Mouse (Mus musculus) liver, embryonic 11.5 days (tissue): ENCODE data around the gene Gm17622. TPM values are rescaled to one million over a fixed set of nuclear protein-coding genes. Genes with fewer than 3 reads are reported as not detected.

Experiments used
- ATAC-seq: fragments of 200-750 bp; cut with Nextera tagmentation; replicated peaks from 2 replicates; pipeline ENCODE4 v1.8.0; 2017; ENCODE audit warnings: moderate number of reproducible peaks, mild to moderate bottlenecking, moderate TSS enrichment, moderate library complexity; ENCODE audit not compliant: low FRiP score
- DNase-seq: peaks from one replicate; pipeline ENCODE4 v3.0.0-alpha.2; 2017; ENCODE audit warnings: low spot score
- H3K27ac ChIP-seq: fragments of 300-500 bp; sonication (generic); 2 replicates; pipeline ENCODE4 v1.5.1; 2014; ENCODE audit warnings: mild to moderate bottlenecking, low read depth, low read length, control low read depth
- H3K27me3 ChIP-seq: fragments of 300-500 bp; sonication (generic); replicated peaks from 2 replicates; pipeline ENCODE4 v1.6.1; 2014; ENCODE audit warnings: low read length, mixed read lengths; ENCODE audit not compliant: control insufficient read depth, insufficient read depth
- H3K36me3 ChIP-seq: fragments of 300-500 bp; sonication (generic); 2 replicates; pipeline ENCODE4 v1.6.1; 2014; ENCODE audit warnings: mild to moderate bottlenecking, low read length, moderate library complexity, mixed read lengths; ENCODE audit not compliant: control insufficient read depth, insufficient read depth
- H3K4me1 ChIP-seq: fragments of 300-500 bp; sonication (generic); replicated peaks from 2 replicates; pipeline ENCODE4 v1.6.1; 2014; ENCODE audit warnings: low read length, mixed read lengths; ENCODE audit not compliant: control insufficient read depth, insufficient read depth
- H3K4me2 ChIP-seq: fragments of 300-500 bp; sonication (generic); 2 replicates; pipeline ENCODE4 v1.6.1; 2014; ENCODE audit warnings: mild to moderate bottlenecking, control low read depth, moderate library complexity
- H3K4me3 ChIP-seq: fragments of 300-500 bp; sonication (generic); 2 replicates; pipeline ENCODE4 v1.5.1; 2014; ENCODE audit warnings: low read depth, low read length, control low read depth
- H3K9ac ChIP-seq: fragments of 300-500 bp; sonication (generic); 2 replicates; pipeline ENCODE4 v1.6.1; 2014; ENCODE audit warnings: low read depth, low read length, control low read depth
- H3K9me3 ChIP-seq: fragments of 300-500 bp; sonication (generic); 2 replicates; pipeline ENCODE4 v1.6.1; 2016; ENCODE audit warnings: low read length, inconsistent platforms, mixed read lengths; ENCODE audit not compliant: control insufficient read depth
- WGBS: fragments of 180-500 bp; shearing (Covaris S2); extraction: QIAGEN DNeasy Blood & Tissue Kit; methylation state at CpG from one replicate; pipeline ENCODE4 v1.1.7; 2014; 5-methylcytosine and 5-hydroxymethylcytosine counted together
- polyA plus RNA-seq: library from polyadenylated mRNA; unstranded; fragments of >200 nt; fragmentation: Nextera tagmentation; extraction: Ambion mirVana; gene quantifications from 2 replicates; pipeline ENCODE4 v1.2.1, GENCODE M21; 2014

The Gm17622 gene
- polyA plus RNA-seq, 1 experiment from 2014 or later, result not detected

- no peak for DNase-seq
- WGBS, result 66% methylated on average over 8 of the region's 8 CpGs
These were observed 6.1 kb downstream of the Gm17622 start for GRCm38 (mm10) chr13:96496630-96497029.

GRCm38 (mm10) chr13:96499891-96500290 is 9.4 kb downstream of the Gm17622 start:
- no peaks in the 10 kb centered on the region for H3K27me3 ChIP-seq
- no peaks in the 10 kb centered on the region for H3K4me1 ChIP-seq
- H3K4me2 ChIP-seq, result no peak overlapping the region
- H3K9ac ChIP-seq, result no peak overlapping the region
- H3K36me3 ChIP-seq, result no peaks in the 10 kb centered on the region
- ATAC-seq (no peak), DNase-seq (no peak)
- WGBS, result 87% methylated on average over 2 of the region's 2 CpGs
- H3K27ac ChIP-seq, result no peak overlapping the region
- no peaks in the 10 kb centered on the region for H3K9me3 ChIP-seq
- no peak overlapping the region for H3K4me3 ChIP-seq

More at GRCm38 (mm10) chr13:96496630-96497029, 6.1 kb downstream of the Gm17622 start:
- ATAC-seq, result no peak
- Histone ChIP-seq H3K4me3 (no peak overlapping the region), H3K4me2 (no peak overlapping the region), H3K9me3 (no peaks in the 10 kb centered on the region), H3K9ac (no peak overlapping the region), H3K27ac (no peak overlapping the region), H3K36me3 (no peaks in the 10 kb centered on the region), H3K4me1 (no peaks in the 10 kb centered on the region), H3K27me3 (no peaks in the 10 kb centered on the region)

GRCm38 (mm10) chr13:96505661-96506060 is 15.1 kb downstream of the Gm17622 start:
- Histone ChIP-seq H3K27me3 (no peaks in the 10 kb centered on the region), H3K36me3 (no peaks in the 10 kb centered on the region), H3K4me2 (no peak overlapping the region), H3K9ac (no peak overlapping the region), H3K4me1 (peaks cover 8% of the 10 kb centered on the region; the same call in 1 of the 2 replicates), H3K4me3 (no peak overlapping the region), H3K27ac (no peak overlapping the region), H3K9me3 (no peaks in the 10 kb centered on the region)
- no peak for ATAC-seq
- WGBS, result 83% methylated on average over 4 of the region's 4 CpGs
- no peak for DNase-seq

DNA sequence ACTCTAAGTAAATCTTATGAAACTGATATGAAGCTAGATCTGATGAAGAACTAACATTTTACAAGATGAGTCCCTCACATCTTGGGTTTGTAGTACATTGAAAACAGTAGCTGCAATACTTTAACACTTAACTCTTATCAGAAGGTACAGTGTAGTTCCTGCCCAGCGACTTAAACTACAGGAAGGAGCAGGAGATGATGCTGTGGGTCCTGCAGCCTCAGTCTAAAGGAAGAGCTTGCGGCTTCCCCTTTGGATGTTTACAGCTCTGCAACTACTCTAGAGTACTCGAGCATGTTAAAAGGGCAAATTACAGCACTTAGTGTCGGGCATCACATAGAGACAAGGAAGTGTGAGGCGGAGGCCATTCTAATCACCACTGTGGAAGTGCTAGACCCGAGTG is 15.8 kb downstream of the Gm17622 start:
- Histone ChIP-seq H3K4me1 (peaks cover 11% of the 10 kb centered on the region; the same call in 1 of the 2 replicates), H3K4me2 (no peak overlapping the region), H3K27me3 (no peaks in the 10 kb centered on the region), H3K4me3 (no peak overlapping the region), H3K36me3 (no peaks in the 10 kb centered on the region), H3K27ac (no peak overlapping the region), H3K9ac (no peak overlapping the region), H3K9me3 (no peaks in the 10 kb centered on the region)
- no peak for ATAC-seq
- no peak for DNase-seq
- WGBS, result 56% methylated on average over 6 of the region's 6 CpGs

DNA sequence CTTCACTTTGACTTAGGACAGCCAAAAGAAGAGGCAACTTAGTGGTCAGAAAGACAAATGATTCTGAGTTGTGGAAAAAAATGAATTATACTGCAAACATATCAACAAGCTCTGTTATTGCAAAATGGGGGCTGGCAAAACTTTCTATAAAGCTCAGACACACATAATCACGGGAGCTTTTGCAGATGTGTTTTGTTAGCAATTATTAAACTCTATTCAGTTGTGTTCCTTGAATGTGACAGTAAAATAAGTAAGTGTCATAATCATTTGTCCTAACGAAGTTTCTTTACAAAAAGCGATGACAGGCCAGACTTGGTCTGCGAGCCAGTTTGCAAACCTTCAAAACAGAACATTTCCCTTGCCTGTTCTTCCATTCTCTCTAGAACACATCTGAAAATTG is 17.0 kb downstream of the Gm17622 start:
- no peak overlapping the region for H3K27ac ChIP-seq
- no peak overlapping the region for H3K9ac ChIP-seq
- no peak overlapping the region for H3K4me3 ChIP-seq
- H3K4me1 ChIP-seq, result peaks cover 16% of the 10 kb centered on the region; the same call in 1 of the 2 replicates
- ATAC-seq, result no peak
- H3K9me3 ChIP-seq, result no peaks in the 10 kb centered on the region
- 95% methylated on average over 4 of the region's 4 CpGs for WGBS
- H3K36me3 ChIP-seq, result no peaks in the 10 kb centered on the region
- H3K4me2 ChIP-seq, result no peak overlapping the region
- no peak for DNase-seq
- no peaks in the 10 kb centered on the region for H3K27me3 ChIP-seq

DNA sequence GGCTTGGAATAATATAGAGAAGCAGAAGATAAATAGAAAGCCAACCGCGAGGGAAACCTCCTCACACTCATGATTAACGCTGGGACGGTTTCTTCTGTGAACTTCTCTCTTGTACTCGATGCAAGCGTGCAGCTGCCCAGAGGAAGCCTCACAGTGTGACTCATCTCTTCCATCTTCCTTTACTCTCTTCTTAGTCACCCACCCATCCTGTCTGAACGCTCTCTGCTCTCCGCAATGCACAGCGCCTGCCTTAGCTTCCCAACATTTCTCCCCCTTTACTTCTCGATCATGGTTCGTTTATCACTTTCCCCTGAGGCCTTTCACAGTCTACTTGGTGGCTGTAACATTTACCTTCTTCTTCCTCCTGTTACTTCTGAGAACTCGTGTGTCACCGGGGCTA is 20.1 kb downstream of the Gm17622 start:
- Histone ChIP-seq H3K9me3 (no peaks in the 10 kb centered on the region), H3K4me3 (no peak overlapping the region), H3K27ac (no peak overlapping the region), H3K36me3 (no peaks in the 10 kb centered on the region), H3K4me2 (peak overlapping the region; percentile 23), H3K27me3 (no peaks in the 10 kb centered on the region), H3K4me1 (peaks cover 16% of the 10 kb centered on the region; the same call in 1 of the 2 replicates), H3K9ac (no peak overlapping the region)
- ATAC-seq (no peak), DNase-seq (no peak)
- 44% methylated on average over 13 of the region's 13 CpGs for WGBS

- peaks cover 16% of the 10 kb centered on the region; the same call in 1 of the 2 replicates for H3K4me1 ChIP-seq
- H3K27me3 ChIP-seq, result no peaks in the 10 kb centered on the region
- H3K9me3 ChIP-seq, result no peaks in the 10 kb centered on the region
- H3K9ac ChIP-seq, result no peak overlapping the region
- H3K27ac ChIP-seq, result no peak overlapping the region
- no peak overlapping the region for H3K4me3 ChIP-seq
- no peaks in the 10 kb centered on the region for H3K36me3 ChIP-seq
- DNase-seq, result no peak
- ATAC-seq, result no peak
- 72% methylated on average over 1 of the region's 1 CpGs for WGBS
- H3K4me2 ChIP-seq, result no peak overlapping the region
These were observed 20.7 kb downstream of the Gm17622 start for GRCm38 (mm10) chr13:96511262-96511661.

- Histone ChIP-seq H3K27me3 (no peaks in the 10 kb centered on the region), H3K4me1 (peaks cover 16% of the 10 kb centered on the region; the same call in 1 of the 2 replicates), H3K27ac (no peak overlapping the region), H3K4me2 (no peak overlapping the region), H3K4me3 (no peak overlapping the region), H3K9ac (no peak overlapping the region), H3K9me3 (no peaks in the 10 kb centered on the region), H3K36me3 (no peaks in the 10 kb centered on the region)
- WGBS, result 44% methylated on average over 5 of the region's 5 CpGs
- ATAC-seq (no peak), DNase-seq (no peak)
These were observed 21.4 kb downstream of the Gm17622 start for GRCm38 (mm10) chr13:96511893-96512292.

- H3K9ac ChIP-seq, result no peak overlapping the region
- no peak overlapping the region for H3K4me2 ChIP-seq
- H3K4me3 ChIP-seq, result no peak overlapping the region
- peaks cover 16% of the 10 kb centered on the region; the same call in 1 of the 2 replicates for H3K4me1 ChIP-seq
- no peaks in the 10 kb centered on the region for H3K36me3 ChIP-seq
- no peak overlapping the region for H3K27ac ChIP-seq
- DNase-seq (no peak), ATAC-seq (no peak)
- no peaks in the 10 kb centered on the region for H3K27me3 ChIP-seq
- H3K9me3 ChIP-seq, result no peaks in the 10 kb centered on the region
- WGBS, result 80% methylated on average over 5 of the region's 5 CpGs
These were observed 23.8 kb downstream of the Gm17622 start for GRCm38 (mm10) chr13:96514154-96514942.
